Mouse (Mus musculus): ENCODE measurements around the gene Fam189a2. TPM values are rescaled to one million over a fixed set of nuclear protein-coding genes. Genes with fewer than 3 reads are reported as not detected.

Gene Fam189a2
- 2.9 TPM for polyA plus RNA-seq (2014; fragmentation: Illumina TruSeq; extraction: RNeasy Lipid Tissue Mini Kit (QIAGEN cat#74804))

DNA sequence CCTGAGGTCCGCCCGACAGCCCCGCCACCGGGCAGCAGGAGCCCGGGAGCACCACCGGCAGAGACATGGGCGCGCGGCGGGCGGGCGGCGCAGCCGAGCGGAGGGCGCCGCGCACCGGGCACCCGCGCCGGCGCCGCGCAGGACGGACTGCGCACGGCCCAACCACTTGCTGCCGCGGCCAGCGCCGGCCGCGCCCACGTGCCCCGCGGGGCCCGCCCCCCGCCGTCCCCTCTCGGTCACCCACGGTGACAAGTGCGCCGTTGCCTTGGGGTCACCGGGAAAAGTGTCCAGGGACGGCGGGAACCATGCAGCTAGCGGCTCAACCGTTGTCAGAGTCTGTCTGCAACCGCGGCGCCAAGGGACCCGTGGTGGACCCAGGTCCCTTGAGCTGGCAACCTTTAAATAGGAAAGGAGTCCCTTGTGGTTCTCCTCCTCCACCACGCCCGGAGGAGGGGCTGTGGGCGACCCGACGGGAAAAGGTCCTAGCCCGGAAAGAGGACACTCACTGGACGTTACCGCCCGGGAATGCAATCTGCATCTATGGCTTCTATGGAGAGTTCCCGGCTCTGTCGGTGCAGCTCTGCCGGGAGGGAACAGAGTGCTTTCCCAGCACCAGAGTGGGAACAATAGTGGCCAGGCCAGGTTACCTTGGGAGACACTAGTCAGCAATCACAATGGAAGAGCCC, at the start of gene Fam189a2:
Gene Fam189a2, minus strand, starts transcription at position 149 of the 686 bp plus-strand sequence.

Other genes with a start within 250 kb of the Fam189a2 start
- 12.3 TPM for gene Tjp2, start 194.0 kb upstream of the Fam189a2 start, polyA plus RNA-seq (2014; fragmentation: Illumina TruSeq; extraction: RNeasy Lipid Tissue Mini Kit (QIAGEN cat#74804))
- gene Fxn, start 249.6 kb upstream of the Fam189a2 start, polyA plus RNA-seq (2014; fragmentation: Illumina TruSeq; extraction: RNeasy Lipid Tissue Mini Kit (QIAGEN cat#74804)) = 1.4 TPM